Mouse (Mus musculus) layer of hippocampus, postnatal 14 days (tissue): Measurements from ENCODE around the gene Rsph3b. TPM values are rescaled to one million over a fixed set of nuclear protein-coding genes. Genes with fewer than 3 reads are reported as not detected.
"Not testable (repeated sequence)": the region's sequence is repeated elsewhere in the genome, so short reads cannot be mapped to it uniquely, and the experiment has no call there.

Experiments used
- DNase-seq, 2 experiments: peaks; one replicate each; pipeline ENCODE4 v3.0.0; 2021 to 2022; ENCODE audit warnings: low spot score in 2 of 2, mixed read lengths in 1 of 2
- total RNA-seq, 2 experiments: library from RNA; stranded (reverse); gene quantifications; 2 replicates each; pipeline ENCODE4 v1.2.3; 2021

Gene Rsph3b
- total RNA-seq, 2 experiments from 2014 or later: 32.8 to 35.7 TPM

- not testable (repeated sequence) for DNase-seq
Measured at GRCm38 (mm10) chr17:6959543-6960259, 11.2 kb upstream of the Rsph3b start.

- not testable (repeated sequence) for DNase-seq
Measured at GRCm38 (mm10) chr17:6958881-6959280, 10.4 kb upstream of the Rsph3b start.

GRCm38 (mm10) chr17:6948769-6949228, 317 bp upstream of the Rsph3b start:
- not testable (repeated sequence) for DNase-seq

GRCm38 (mm10) chr17:6947637-6947983, 872 bp downstream of the Rsph3b start:
- DNase-seq: not testable (repeated sequence)

GRCm38 (mm10) chr17:6942560-6942959, 5.9 kb downstream of the Rsph3b start:
- not testable (repeated sequence) for DNase-seq

- DNase-seq: not testable (repeated sequence)
Measured at GRCm38 (mm10) chr17:6931625-6932024, 16.9 kb downstream of the Rsph3b start.

- DNase-seq: not testable (repeated sequence)
Measured at GRCm38 (mm10) chr17:6920351-6920894, 28.1 kb downstream of the Rsph3b start.

GRCm38 (mm10) chr17:6919388-6919787, 29.1 kb downstream of the Rsph3b start:
- DNase-seq: not testable (repeated sequence)

- DNase-seq: not testable (repeated sequence)
Measured at GRCm38 (mm10) chr17:6915282-6915681, 33.2 kb downstream of the Rsph3b start.

GRCm38 (mm10) chr17:6914066-6914465, 34.4 kb downstream of the Rsph3b start:
- DNase-seq: not testable (repeated sequence)

- DNase-seq: not testable (repeated sequence)
Measured at GRCm38 (mm10) chr17:6900361-6900760, 48.1 kb downstream of the Rsph3b start.

- not testable (repeated sequence) for DNase-seq
Measured at GRCm38 (mm10) chr17:6897996-6898562, 50.4 kb downstream of the Rsph3b start.

GRCm38 (mm10) chr17:6896756-6897155, 51.7 kb downstream of the Rsph3b start:
- no peak for DNase-seq

- no peak for DNase-seq
Measured at GRCm38 (mm10) chr17:6893332-6893731, 55.1 kb downstream of the Rsph3b start.

- DNase-seq: no peak
Measured at GRCm38 (mm10) chr17:6891966-6892934, 56.2 kb downstream of the Rsph3b start.

GRCm38 (mm10) chr17:6886445-6886844, 62.0 kb downstream of the Rsph3b start:
- no peak for DNase-seq

GRCm38 (mm10) chr17:6884531-6884930, 64.0 kb downstream of the Rsph3b start:
- DNase-seq: no peak

GRCm38 (mm10) chr17:6881306-6881705, 67.2 kb downstream of the Rsph3b start:
- DNase-seq: no peak

GRCm38 (mm10) chr17:6871421-6871820, 77.1 kb downstream of the Rsph3b start:
- no peak for DNase-seq

GRCm38 (mm10) chr17:6868810-6869209, 79.7 kb downstream of the Rsph3b start:
- no peak for DNase-seq

GRCm38 (mm10) chr17:6867740-6868139, 80.7 kb downstream of the Rsph3b start:
- DNase-seq: no peak
